Mouse (Mus musculus) limb, embryonic 14.5 days (tissue): ENCODE measurements at regions not wholly inside any gene's neighbourhood (a gene's known extent, or its start where the extent isn't known, plus 50 kb on each side); places are given as distances from the start of the nearest gene placed in this dataset.
A peak's percentile ranks its signal among the peaks of the same experiment; 100 is the strongest.

ENCODE experiments used
- ATAC-seq: fragments of 200-750 bp; cut with Nextera tagmentation; 2 replicates; pipeline ENCODE4 v1.8.0; 2017; ENCODE audit warnings: low read depth, moderate number of reproducible peaks, moderate TSS enrichment; ENCODE audit not compliant: low FRiP score
- DNase-seq: peaks from one replicate; pipeline ENCODE4 v3.0.0-alpha.2; 2015; ENCODE audit warnings: low spot score
- H3K27ac ChIP-seq: fragments of 300-500 bp; sonication (generic); replicated peaks from 2 replicates; pipeline ENCODE4 v1.5.1; 2014; ENCODE audit warnings: low read depth, mild to moderate bottlenecking, low read length, moderate library complexity, mixed read lengths
- H3K27me3 ChIP-seq: fragments of 300-500 bp; sonication (generic); 2 replicates; pipeline ENCODE4 v1.6.1; 2014; ENCODE audit warnings: low read length, mixed read lengths; ENCODE audit not compliant: control insufficient read depth, insufficient read depth
- H3K36me3 ChIP-seq: fragments of 300-500 bp; sonication (generic); 2 replicates; pipeline ENCODE4 v1.6.1; 2014; ENCODE audit warnings: mild to moderate bottlenecking, low read length, moderate library complexity, mixed read lengths; ENCODE audit not compliant: control insufficient read depth, insufficient read depth
- H3K4me1 ChIP-seq: fragments of 300-500 bp; sonication (generic); 2 replicates; pipeline ENCODE4 v1.6.1; 2014; ENCODE audit warnings: antibody characterized with exemption, low read length, mixed read lengths; ENCODE audit not compliant: control insufficient read depth, insufficient read depth
- H3K4me2 ChIP-seq: fragments of 300-500 bp; sonication (generic); replicated peaks from 2 replicates; pipeline ENCODE4 v1.6.1; 2014; ENCODE audit warnings: low read depth, mild to moderate bottlenecking, low read length, moderate library complexity; ENCODE audit not compliant: severe bottlenecking
- H3K4me3 ChIP-seq: fragments of 300-500 bp; sonication (generic); replicated peaks from 2 replicates; pipeline ENCODE4 v1.5.1; 2014; ENCODE audit warnings: low read length
- H3K9ac ChIP-seq: fragments of 300-500 bp; sonication (generic); 2 replicates; pipeline ENCODE4 v1.6.1; 2014; ENCODE audit warnings: mild to moderate bottlenecking, low read depth, low read length, moderate library complexity; ENCODE audit not compliant: severe bottlenecking
- H3K9me3 ChIP-seq: fragments of 300-500 bp; sonication (generic); 2 replicates; pipeline ENCODE4 v1.6.1; 2016; ENCODE audit warnings: low read length; ENCODE audit not compliant: control insufficient read depth
- POLR2A ChIP-seq: fragments of 200-500 bp; IDR thresholded peaks from 2 replicates; pipeline ENCODE4 v1.8.0; 2012; ENCODE audit warnings: inconsistent platforms, mild to moderate bottlenecking, moderate library complexity, borderline replicate concordance; ENCODE audit not compliant: insufficient read depth, insufficient read length; ENCODE audit errors: extremely low read depth
- WGBS: fragments of 180-500 bp; shearing (Covaris S2); extraction: QIAGEN DNeasy Blood & Tissue Kit; methylation state at CpG from one replicate; pipeline ENCODE4 v1.1.7; 2014; 5-methylcytosine and 5-hydroxymethylcytosine counted together

DNA sequence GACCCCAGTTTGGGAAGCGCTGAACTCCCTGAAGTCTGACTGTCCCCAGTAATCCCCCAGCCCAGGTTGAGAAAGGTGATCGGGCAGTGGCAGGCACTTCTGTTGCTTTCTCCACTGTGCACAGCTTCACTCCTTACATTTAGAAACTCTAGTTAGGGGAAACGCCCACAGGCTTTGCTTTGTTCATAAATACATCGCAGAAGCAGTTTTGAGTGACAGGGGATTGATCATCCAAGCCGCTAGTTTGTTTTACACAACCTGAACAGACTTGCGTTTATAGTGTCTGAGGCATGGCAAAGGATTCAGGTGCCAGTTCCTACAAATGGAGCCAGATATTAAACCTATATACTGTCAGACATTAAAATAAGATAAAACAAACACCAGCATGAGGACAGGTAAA, 421.4 kb downstream of the Wdr11 start:
- ATAC-seq (no peak), DNase-seq (no peak)
- H3K27me3 ChIP-seq, result no peaks in the 10 kb centered on the region
- no peak overlapping the region for H3K4me2 ChIP-seq
- H3K27ac ChIP-seq, result no peak overlapping the region
- no peak overlapping the region for H3K9ac ChIP-seq
- H3K9me3 ChIP-seq, result no peaks in the 10 kb centered on the region
- peaks cover 25% of the 10 kb centered on the region for H3K4me1 ChIP-seq
- TF ChIP-seq POLR2A, result no peak
- no peaks in the 10 kb centered on the region for H3K36me3 ChIP-seq
- no peak overlapping the region for H3K4me3 ChIP-seq
- 79% methylated on average over 6 of the region's 6 CpGs for WGBS

DNA sequence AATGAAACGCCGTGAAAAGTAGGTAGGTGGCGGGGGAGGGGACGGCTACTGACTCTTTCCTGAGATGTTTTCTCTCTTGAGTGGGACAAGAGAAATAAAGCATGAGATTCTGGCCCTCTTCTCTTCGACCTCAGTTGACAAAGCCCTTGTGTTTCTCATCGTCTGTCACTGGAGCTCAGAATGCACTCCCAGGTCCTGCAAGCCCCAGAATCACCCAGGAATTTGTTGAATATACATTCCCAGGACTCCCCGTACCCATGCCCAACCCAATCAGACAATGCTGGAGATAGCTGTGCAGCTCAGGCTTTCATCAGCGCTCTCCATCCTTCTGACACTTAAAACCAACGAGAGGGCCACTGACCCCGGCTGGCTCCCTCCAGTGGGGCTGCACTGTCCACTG, 422.9 kb downstream of the Wdr11 start:
- no peaks in the 10 kb centered on the region for H3K36me3 ChIP-seq
- H3K27me3 ChIP-seq, result no peaks in the 10 kb centered on the region
- no peaks in the 10 kb centered on the region for H3K9me3 ChIP-seq
- peaks cover 36% of the 10 kb centered on the region for H3K4me1 ChIP-seq
- H3K4me2 ChIP-seq, result no peak overlapping the region
- no peak for TF ChIP-seq POLR2A
- 69% methylated on average over 10 of the region's 10 CpGs for WGBS
- no peak overlapping the region for H3K4me3 ChIP-seq
- no peak for ATAC-seq
- DNase-seq, result no peak
- no peak overlapping the region for H3K9ac ChIP-seq
- H3K27ac ChIP-seq, result no peak overlapping the region

- no peak for TF ChIP-seq POLR2A
- Histone ChIP-seq H3K4me3 (no peak overlapping the region), H3K4me2 (no peak overlapping the region), H3K9me3 (no peaks in the 10 kb centered on the region), H3K4me1 (peaks cover 36% of the 10 kb centered on the region), H3K9ac (no peak overlapping the region), H3K27ac (peak overlapping the region; percentile 21; the same call in 1 of the 2 replicates), H3K36me3 (no peaks in the 10 kb centered on the region), H3K27me3 (no peaks in the 10 kb centered on the region)
- DNase-seq (no peak), ATAC-seq (no peak)
- WGBS, result 37% methylated on average over 5 of the region's 5 CpGs
Measured at GRCm38 (mm10) chr7:130015375-130016014, 423.8 kb downstream of the Wdr11 start.

DNA sequence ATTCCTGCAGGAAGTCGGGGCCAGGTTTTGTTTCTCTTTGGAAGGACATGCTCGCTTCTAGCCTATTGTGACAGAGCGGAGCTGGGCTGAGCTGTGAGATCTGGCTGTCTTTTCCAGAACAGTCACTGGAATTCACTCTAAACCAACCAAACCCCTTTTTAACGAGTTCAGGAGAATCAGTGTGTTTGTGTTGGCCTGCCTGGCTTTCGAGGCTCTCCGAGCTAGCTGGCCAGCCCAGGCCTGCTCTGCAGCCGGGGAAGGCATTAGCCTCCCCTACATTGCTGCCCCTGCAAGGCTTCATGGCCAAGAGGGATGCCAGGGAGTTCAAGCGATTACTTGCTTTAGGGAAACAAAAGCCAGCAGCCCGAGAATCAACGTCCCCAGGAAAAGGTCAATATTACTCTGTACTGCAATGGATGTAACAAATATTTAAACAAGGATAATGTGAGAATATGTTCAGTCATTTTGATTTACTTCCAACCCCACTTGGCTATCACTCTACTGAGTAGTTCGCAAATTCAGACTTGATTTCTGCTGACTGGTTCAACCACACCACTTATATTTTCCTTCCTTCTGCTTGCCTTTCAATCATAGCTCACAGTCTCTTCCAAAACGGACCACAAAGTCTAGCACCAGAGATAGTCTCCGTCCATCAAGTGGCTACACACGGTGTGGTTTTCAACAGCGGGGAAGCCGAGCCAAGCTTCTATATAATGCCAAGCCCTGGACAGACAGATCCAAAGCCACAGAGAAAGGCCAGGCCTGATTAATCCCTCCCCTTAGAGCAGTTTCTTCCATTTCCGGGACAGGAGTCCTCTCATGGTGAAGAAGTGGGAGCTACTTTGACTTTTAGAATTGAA, 424.6 kb downstream of the Wdr11 start:
- WGBS, result 58% methylated on average over 17 of the region's 17 CpGs
- no peak overlapping the region for H3K9ac ChIP-seq
- H3K4me2 ChIP-seq, result no peak overlapping the region
- H3K27me3 ChIP-seq, result no peaks in the 10 kb centered on the region
- DNase-seq (no peak), ATAC-seq (no peak)
- H3K4me1 ChIP-seq, result peaks cover 36% of the 10 kb centered on the region
- H3K27ac ChIP-seq, result peak overlapping the region; percentile 21; the same call in 1 of the 2 replicates
- no peak overlapping the region for H3K4me3 ChIP-seq
- H3K36me3 ChIP-seq, result no peaks in the 10 kb centered on the region
- no peaks in the 10 kb centered on the region for H3K9me3 ChIP-seq
- TF ChIP-seq POLR2A, result no peak

- no peak for ATAC-seq
- 11% methylated on average over 4 of the region's 4 CpGs for WGBS
- no peaks in the 10 kb centered on the region for H3K36me3 ChIP-seq
- no peak overlapping the region for H3K9ac ChIP-seq
- peaks cover 36% of the 10 kb centered on the region for H3K4me1 ChIP-seq
- H3K4me2 ChIP-seq, result no peak overlapping the region
- H3K27ac ChIP-seq, result no peak overlapping the region
- TF ChIP-seq POLR2A, result no peak
- no peaks in the 10 kb centered on the region for H3K9me3 ChIP-seq
- H3K4me3 ChIP-seq, result no peak overlapping the region
- DNase-seq, result no peak
- no peaks in the 10 kb centered on the region for H3K27me3 ChIP-seq
Measured at GRCm38 (mm10) chr7:130018891-130019290, 427.2 kb downstream of the Wdr11 start.
